Mouse (Mus musculus): ENCODE results near the gene Sec14l1. TPM values are rescaled to one million over a fixed set of nuclear protein-coding genes. Genes with fewer than 3 reads are reported as not detected.

Gene Sec14l1
- polyA plus RNA-seq, 1 experiment from 2014 or later: 87.6 TPM

DNA sequence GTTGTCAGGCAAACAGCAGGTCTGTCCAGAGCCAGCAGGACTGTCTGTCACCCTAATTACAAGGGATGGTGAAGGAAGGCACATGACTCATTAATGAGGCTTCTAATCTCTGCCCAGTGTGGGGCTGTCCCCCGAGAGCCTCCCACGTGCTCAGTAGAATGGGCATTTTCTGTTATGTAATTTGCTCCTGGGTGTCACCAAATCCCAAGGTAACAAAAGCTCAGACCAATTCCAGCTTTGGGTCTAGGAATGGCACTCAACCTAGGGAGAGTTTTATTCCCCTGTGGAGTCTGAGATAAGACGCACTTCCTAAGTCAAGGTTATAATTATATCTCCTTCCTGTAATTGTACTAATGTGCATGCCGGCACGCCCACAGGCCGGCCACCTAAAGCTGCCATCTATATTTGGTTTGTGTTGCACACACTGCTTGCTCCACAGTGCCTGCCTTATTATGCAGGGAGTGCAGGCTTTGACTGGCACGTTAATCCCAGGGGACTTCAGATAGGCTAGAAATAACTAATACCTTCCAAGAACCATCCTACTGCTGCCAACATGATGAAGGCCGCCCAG lies 13.5 kb upstream of the Sec14l1 start:
- H3K4me3 ChIP-seq (replicated peaks; ENCODE audit: low read depth, low read length): no peak overlapping the region
- H3K27ac ChIP-seq: peak overlapping the region; percentile 80
- H3K9me3 ChIP-seq (replicated peaks; ENCODE audit: low read length): no peaks in the 10 kb centered on the region
- DNase-seq (ENCODE audit: low spot score) (no peak), ATAC-seq (replicated peaks; ENCODE audit: low FRiP score, low read depth) (no peak)
- H3K27me3 ChIP-seq (ENCODE audit: insufficient read depth, low read length): no peaks in the 10 kb centered on the region
- no peak overlapping the region for H3K4me2 ChIP-seq (ENCODE audit: low read length)
- no peak overlapping the region for H3K9ac ChIP-seq (ENCODE audit: low read depth, low read length)
- TF ChIP-seq CTCF (IDR thresholded peaks at IDR 0.05; ENCODE audit: low read depth): no peak
- H3K36me3 ChIP-seq (ENCODE audit: insufficient read depth, low read length): no peaks in the 10 kb centered on the region
- peaks cover 16% of the 10 kb centered on the region for H3K4me1 ChIP-seq (replicated peaks; ENCODE audit: insufficient read depth, low read length)
- WGBS: 53% methylated on average over 8 of the region's 8 CpGs

DNA sequence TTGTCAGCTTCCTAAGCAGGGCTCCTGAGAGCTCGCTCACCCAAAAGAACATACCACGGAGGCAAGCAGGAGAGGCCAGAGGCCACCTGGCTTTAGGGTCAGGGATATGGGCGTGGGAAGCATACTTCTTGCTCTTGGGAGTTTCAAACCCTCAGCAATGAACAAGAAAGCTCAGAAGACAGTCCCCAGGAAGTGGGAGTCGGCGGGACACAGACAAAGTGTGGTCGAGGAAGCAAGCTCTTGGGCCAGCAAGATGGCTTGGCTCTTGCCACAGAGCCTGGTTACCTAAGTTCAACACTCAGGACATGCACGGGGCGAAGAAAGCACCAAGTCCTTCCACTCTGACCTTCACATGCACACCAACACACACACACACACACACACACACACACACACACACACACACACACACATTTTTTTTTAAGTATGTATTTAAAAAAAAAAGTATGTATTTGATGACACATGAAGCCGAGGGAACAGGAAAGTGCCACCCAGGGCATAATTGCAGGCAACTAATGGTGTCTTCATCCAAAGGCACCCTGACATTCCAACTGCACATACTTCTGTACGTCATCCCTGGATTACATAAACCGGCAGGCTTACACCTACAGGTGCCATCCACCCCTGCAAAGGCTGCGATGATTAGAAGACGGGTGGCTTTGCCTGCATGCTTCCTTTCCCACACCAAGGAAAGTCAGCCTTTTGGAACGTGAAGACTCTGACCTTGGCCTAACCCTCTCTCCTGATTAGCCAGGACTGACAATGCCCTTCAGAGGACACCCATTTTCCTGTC lies 12.8 kb upstream of the Sec14l1 start:
- no peak overlapping the region for H3K4me2 ChIP-seq (ENCODE audit: low read length)
- no peak for TF ChIP-seq CTCF (IDR thresholded peaks at IDR 0.05; ENCODE audit: low read depth)
- no peaks in the 10 kb centered on the region for H3K9me3 ChIP-seq (replicated peaks; ENCODE audit: low read length)
- H3K27ac ChIP-seq: peak overlapping the region; percentile 80
- H3K36me3 ChIP-seq (ENCODE audit: insufficient read depth, low read length): no peaks in the 10 kb centered on the region
- H3K4me3 ChIP-seq (replicated peaks; ENCODE audit: low read depth, low read length): no peak overlapping the region
- peaks cover 16% of the 10 kb centered on the region for H3K4me1 ChIP-seq (replicated peaks; ENCODE audit: insufficient read depth, low read length)
- DNase-seq (ENCODE audit: low spot score): no peak
- ATAC-seq (replicated peaks; ENCODE audit: low FRiP score, low read depth): no peak
- WGBS: 59% methylated on average over 14 of the region's 14 CpGs
- H3K9ac ChIP-seq (ENCODE audit: low read depth, low read length): no peak overlapping the region
- H3K27me3 ChIP-seq (ENCODE audit: insufficient read depth, low read length): no peaks in the 10 kb centered on the region

DNA sequence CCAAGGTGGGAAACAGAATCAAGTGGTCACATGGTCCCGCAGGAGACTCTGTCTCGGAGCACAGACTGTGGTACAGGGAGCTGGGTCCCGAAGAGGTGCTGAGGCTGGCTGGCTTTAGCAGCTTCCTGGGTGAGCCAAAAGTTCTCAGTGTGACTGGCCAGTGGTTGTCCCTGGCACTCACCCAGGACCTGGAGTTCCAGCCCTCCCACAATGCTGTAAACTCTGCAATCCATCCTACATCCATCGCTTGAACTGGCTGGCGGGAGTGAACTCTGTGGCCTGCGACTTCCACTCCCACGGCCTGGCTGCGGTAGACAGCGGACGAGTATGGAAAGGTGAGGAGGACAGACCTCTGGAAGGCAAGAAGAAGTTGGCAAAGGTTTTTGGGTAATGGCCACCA lies 11.4 kb upstream of the Sec14l1 start:
- Histone ChIP-seq H3K4me2 (ENCODE audit: low read length) (no peak overlapping the region), H3K27me3 (ENCODE audit: insufficient read depth, low read length) (no peaks in the 10 kb centered on the region), H3K27ac (peak overlapping the region; percentile 80; the same call in 1 of the 2 replicates), H3K4me3 (replicated peaks; ENCODE audit: low read depth, low read length) (no peak overlapping the region), H3K4me1 (replicated peaks; ENCODE audit: insufficient read depth, low read length) (peaks cover 7% of the 10 kb centered on the region), H3K9me3 (replicated peaks; ENCODE audit: low read length) (no peaks in the 10 kb centered on the region), H3K9ac (ENCODE audit: low read depth, low read length) (no peak overlapping the region), H3K36me3 (ENCODE audit: insufficient read depth, low read length) (no peaks in the 10 kb centered on the region)
- ATAC-seq (replicated peaks; ENCODE audit: low FRiP score, low read depth) (no peak), DNase-seq (ENCODE audit: low spot score) (peak; percentile 51)
- WGBS: 33% methylated on average over 10 of the region's 10 CpGs
- TF ChIP-seq CTCF (IDR thresholded peaks at IDR 0.05; ENCODE audit: low read depth): no peak

DNA sequence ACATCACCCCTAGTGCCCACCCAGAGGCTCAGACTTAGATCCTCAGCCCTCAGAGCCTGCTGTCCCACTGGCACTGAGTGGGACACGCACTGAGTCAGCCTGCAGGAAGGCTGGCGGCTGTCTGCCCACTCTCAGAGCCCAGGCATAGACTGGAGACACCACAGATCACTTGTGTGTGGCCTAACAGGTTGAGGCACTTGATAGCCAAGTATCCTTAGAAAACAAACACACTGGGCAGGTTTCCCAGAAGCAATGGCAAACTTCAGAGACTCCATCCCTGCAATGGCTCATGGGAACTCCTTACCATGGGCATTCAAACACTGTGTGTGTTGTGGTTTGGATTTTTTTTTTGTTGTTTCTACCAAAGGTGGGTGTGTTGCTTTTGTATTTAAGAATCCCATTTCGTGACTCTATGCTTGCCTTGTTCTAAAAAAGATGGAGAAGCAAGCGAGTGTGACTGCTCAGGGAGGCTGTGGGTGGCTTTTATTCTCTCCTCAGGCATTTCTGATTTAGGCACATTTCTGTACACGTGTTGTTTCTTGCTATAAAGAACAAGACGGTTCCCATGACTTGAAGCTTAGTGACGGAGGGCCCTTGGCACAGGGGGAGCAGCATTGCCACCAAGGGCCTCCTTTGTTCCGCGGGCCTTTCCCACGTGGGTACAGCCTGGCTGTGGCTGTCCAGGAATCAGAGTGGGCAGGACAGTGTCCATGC lies 10.8 kb upstream of the Sec14l1 start:
- no peak for DNase-seq (ENCODE audit: low spot score)
- Histone ChIP-seq H3K27ac (peak overlapping the region; percentile 70), H3K4me3 (replicated peaks; ENCODE audit: low read depth, low read length) (no peak overlapping the region), H3K27me3 (ENCODE audit: insufficient read depth, low read length) (no peaks in the 10 kb centered on the region), H3K36me3 (ENCODE audit: insufficient read depth, low read length) (no peaks in the 10 kb centered on the region), H3K4me2 (ENCODE audit: low read length) (no peak overlapping the region), H3K4me1 (replicated peaks; ENCODE audit: insufficient read depth, low read length) (peaks cover 4% of the 10 kb centered on the region), H3K9ac (ENCODE audit: low read depth, low read length) (no peak overlapping the region), H3K9me3 (replicated peaks; ENCODE audit: low read length) (no peaks in the 10 kb centered on the region)
- ATAC-seq (replicated peaks; ENCODE audit: low FRiP score, low read depth): no peak
- no peak for TF ChIP-seq CTCF (IDR thresholded peaks at IDR 0.05; ENCODE audit: low read depth)
- WGBS: 86% methylated on average over 10 of the region's 10 CpGs

DNA sequence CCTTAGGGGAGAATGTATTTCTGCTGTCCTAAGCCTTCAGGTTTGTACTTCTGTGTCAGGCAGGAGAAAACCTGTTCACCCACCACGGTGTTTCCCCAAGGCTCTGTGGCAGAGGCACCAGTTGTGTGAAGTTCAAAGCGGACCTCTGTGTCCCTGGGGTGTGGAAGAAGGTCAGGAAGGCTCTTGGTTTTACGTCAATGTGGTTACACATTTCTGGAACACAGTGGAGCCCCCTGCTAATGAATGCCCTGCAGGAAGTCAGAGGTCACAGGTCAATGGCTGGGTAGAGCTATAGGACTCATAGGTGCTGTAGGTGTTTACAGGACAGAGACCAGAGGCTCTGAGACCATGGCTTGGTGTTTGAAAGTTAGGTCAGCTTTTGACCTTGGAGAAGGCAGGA lies 9.7 kb upstream of the Sec14l1 start:
- Histone ChIP-seq H3K4me3 (replicated peaks; ENCODE audit: low read depth, low read length) (no peak overlapping the region), H3K36me3 (ENCODE audit: insufficient read depth, low read length) (no peaks in the 10 kb centered on the region), H3K4me2 (ENCODE audit: low read length) (no peak overlapping the region), H3K9ac (ENCODE audit: low read depth, low read length) (no peak overlapping the region), H3K4me1 (replicated peaks; ENCODE audit: insufficient read depth, low read length) (peaks cover 4% of the 10 kb centered on the region), H3K9me3 (replicated peaks; ENCODE audit: low read length) (no peaks in the 10 kb centered on the region), H3K27me3 (ENCODE audit: insufficient read depth, low read length) (no peaks in the 10 kb centered on the region), H3K27ac (peak overlapping the region; percentile 70)
- ATAC-seq (replicated peaks; ENCODE audit: low FRiP score, low read depth) (peak; percentile 53; the same call in 1 of the 2 replicates), DNase-seq (ENCODE audit: low spot score) (no peak)
- TF ChIP-seq CTCF (IDR thresholded peaks at IDR 0.05; ENCODE audit: low read depth): no peak
- WGBS: 66% methylated on average over 3 of the region's 3 CpGs

DNA sequence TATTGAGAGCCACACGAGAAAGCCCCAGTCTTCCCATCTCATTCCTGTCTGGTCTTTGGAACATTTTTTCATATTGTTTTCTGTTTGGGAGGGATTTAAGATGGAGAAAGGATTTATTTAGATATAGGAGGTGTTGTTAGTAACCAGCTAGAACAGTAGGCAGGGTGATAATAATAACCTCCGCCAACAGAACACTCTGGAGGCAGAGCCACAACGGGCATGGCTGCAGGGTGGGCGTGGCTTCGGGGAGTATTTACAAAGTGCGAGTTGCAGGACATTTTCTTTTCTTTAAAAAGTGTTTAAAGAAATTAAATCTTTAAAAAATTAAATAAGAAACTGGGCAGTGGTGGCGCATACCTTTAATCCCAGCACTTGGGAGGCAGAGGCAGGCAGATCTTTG lies 9.1 kb upstream of the Sec14l1 start:
- Histone ChIP-seq H3K27me3 (ENCODE audit: insufficient read depth, low read length) (no peaks in the 10 kb centered on the region), H3K36me3 (ENCODE audit: insufficient read depth, low read length) (no peaks in the 10 kb centered on the region), H3K4me3 (replicated peaks; ENCODE audit: low read depth, low read length) (no peak overlapping the region), H3K4me1 (replicated peaks; ENCODE audit: insufficient read depth, low read length) (peaks cover 4% of the 10 kb centered on the region), H3K27ac (peak overlapping the region; percentile 62), H3K9me3 (replicated peaks; ENCODE audit: low read length) (no peaks in the 10 kb centered on the region), H3K4me2 (ENCODE audit: low read length) (no peak overlapping the region), H3K9ac (ENCODE audit: low read depth, low read length) (no peak overlapping the region)
- DNase-seq (ENCODE audit: low spot score): no peak
- ATAC-seq (replicated peaks; ENCODE audit: low FRiP score, low read depth): no peak
- 87% methylated on average over 7 of the region's 7 CpGs for WGBS
- TF ChIP-seq CTCF (IDR thresholded peaks at IDR 0.05; ENCODE audit: low read depth): no peak

All from kidney, postnatal 0 days (tissue).